Mouse (Mus musculus): ENCODE measurements at regions not wholly inside any gene's neighbourhood (a gene's known extent, or its start where the extent isn't known, plus 50 kb on each side); places are given as distances from the start of the nearest gene placed in this dataset.
"Not testable (repeated sequence)": the region's sequence is repeated elsewhere in the genome, so short reads cannot be mapped to it uniquely, and the experiment has no call there.

GRCm38 (mm10) chr15:3909471-3909870, 69.9 kb downstream of the Fbxo4 start:
- Histone ChIP-seq H3K4me2 (no peak overlapping the region), H3K4me3 (replicated peaks) (no peak overlapping the region), H3K27ac (no peak overlapping the region), H3K4me1 (no peaks in the 10 kb centered on the region), H3K36me3 (replicated peaks) (no peaks in the 10 kb centered on the region), H3K9ac (no peak overlapping the region), H3K27me3 (no peaks in the 10 kb centered on the region), H3K9me3 (no peaks in the 10 kb centered on the region)
- WGBS, result 73% methylated on average over 3 of the region's 3 CpGs
- no peak for ATAC-seq (ENCODE audit: low FRiP score)

GRCm38 (mm10) chr15:3908721-3909120, 70.7 kb downstream of the Fbxo4 start:
- H3K4me3 ChIP-seq (replicated peaks), result no peak overlapping the region
- ATAC-seq (ENCODE audit: low FRiP score), result 0 out of 2 replicates have a peak, but pooled peaks have one; percentile 4
- 15% methylated on average over 2 of the region's 2 CpGs for WGBS

GRCm38 (mm10) chr15:3905548-3905947, 73.8 kb downstream of the Fbxo4 start:
- no peaks in the 10 kb centered on the region for H3K27me3 ChIP-seq
- no peak overlapping the region for H3K9ac ChIP-seq
- no peak overlapping the region for H3K4me2 ChIP-seq
- no peak for ATAC-seq (ENCODE audit: low FRiP score)
- H3K9me3 ChIP-seq, result no peaks in the 10 kb centered on the region
- H3K4me3 ChIP-seq (replicated peaks), result no peak overlapping the region
- H3K36me3 ChIP-seq (replicated peaks), result no peaks in the 10 kb centered on the region
- 71% methylated on average over 2 of the region's 2 CpGs for WGBS
- H3K4me1 ChIP-seq, result no peaks in the 10 kb centered on the region
- no peak overlapping the region for H3K27ac ChIP-seq

More at GRCm38 (mm10) chr15:3908721-3909120, 70.7 kb downstream of the Fbxo4 start:
- H3K27ac ChIP-seq, result no peak overlapping the region
- H3K9ac ChIP-seq, result no peak overlapping the region
- H3K4me2 ChIP-seq, result no peak overlapping the region
- H3K4me1 ChIP-seq, result no peaks in the 10 kb centered on the region
- H3K36me3 ChIP-seq (replicated peaks), result no peaks in the 10 kb centered on the region
- H3K9me3 ChIP-seq, result no peaks in the 10 kb centered on the region
- no peaks in the 10 kb centered on the region for H3K27me3 ChIP-seq

- no peak overlapping the region for H3K4me2 ChIP-seq
- H3K27ac ChIP-seq, result no peak overlapping the region
- ATAC-seq (ENCODE audit: low FRiP score), result no peak
- no peaks in the 10 kb centered on the region for H3K36me3 ChIP-seq (replicated peaks)
- H3K9ac ChIP-seq, result no peak overlapping the region
- WGBS, result 86% methylated on average over 2 of the region's 2 CpGs
- H3K4me3 ChIP-seq (replicated peaks), result no peak overlapping the region
- H3K9me3 ChIP-seq, result no peaks in the 10 kb centered on the region
- no peaks in the 10 kb centered on the region for H3K4me1 ChIP-seq
- no peaks in the 10 kb centered on the region for H3K27me3 ChIP-seq
Measured at GRCm38 (mm10) chr15:3878429-3878828, 100.9 kb downstream of the Fbxo4 start.

GRCm38 (mm10) chr15:3877506-3877905, 101.9 kb downstream of the Fbxo4 start:
- H3K9ac ChIP-seq, result no peak overlapping the region
- H3K4me1 ChIP-seq, result no peaks in the 10 kb centered on the region
- no peak overlapping the region for H3K27ac ChIP-seq
- no peaks in the 10 kb centered on the region for H3K36me3 ChIP-seq (replicated peaks)
- H3K4me2 ChIP-seq, result no peak overlapping the region
- 81% methylated on average over 3 of the region's 3 CpGs for WGBS
- no peak overlapping the region for H3K4me3 ChIP-seq (replicated peaks)
- no peaks in the 10 kb centered on the region for H3K27me3 ChIP-seq
- ATAC-seq (ENCODE audit: low FRiP score), result no peak
- H3K9me3 ChIP-seq, result no peaks in the 10 kb centered on the region

- H3K36me3 ChIP-seq (replicated peaks); H3K9me3 ChIP-seq; H3K27ac ChIP-seq; H3K27me3 ChIP-seq; H3K4me2 ChIP-seq; H3K9ac ChIP-seq; ATAC-seq (ENCODE audit: low FRiP score); H3K4me3 ChIP-seq (replicated peaks); H3K4me1 ChIP-seq: not testable (repeated sequence)
- WGBS, result 81% methylated on average over 6 of the region's 7 CpGs
Measured at GRCm38 (mm10) chr15:3875210-3875861, 104.0 kb downstream of the Fbxo4 start.

GRCm38 (mm10) chr15:3831802-3832201, 147.6 kb downstream of the Fbxo4 start:
- H3K9me3 ChIP-seq, result no peaks in the 10 kb centered on the region
- H3K4me3 ChIP-seq (replicated peaks), result no peak overlapping the region
- H3K36me3 ChIP-seq (replicated peaks), result no peaks in the 10 kb centered on the region
- WGBS, result 85% methylated on average over 4 of the region's 4 CpGs
- ATAC-seq (ENCODE audit: low FRiP score), result no peak
- no peaks in the 10 kb centered on the region for H3K27me3 ChIP-seq
- H3K4me2 ChIP-seq, result no peak overlapping the region
- no peaks in the 10 kb centered on the region for H3K4me1 ChIP-seq
- H3K9ac ChIP-seq, result no peak overlapping the region
- no peak overlapping the region for H3K27ac ChIP-seq

GRCm38 (mm10) chr15:3805430-3805829, 173.9 kb downstream of the Fbxo4 start:
- ATAC-seq (ENCODE audit: low FRiP score), result no peak
- WGBS, result 86% methylated on average over 2 of the region's 2 CpGs
- no peaks in the 10 kb centered on the region for H3K27me3 ChIP-seq
- no peak overlapping the region for H3K9ac ChIP-seq
- H3K27ac ChIP-seq, result no peak overlapping the region
- H3K4me3 ChIP-seq (replicated peaks), result no peak overlapping the region
- no peaks in the 10 kb centered on the region for H3K36me3 ChIP-seq (replicated peaks)
- no peaks in the 10 kb centered on the region for H3K9me3 ChIP-seq
- H3K4me1 ChIP-seq, result no peaks in the 10 kb centered on the region
- no peak overlapping the region for H3K4me2 ChIP-seq

GRCm38 (mm10) chr15:3775865-3776264, 192.6 kb upstream of the Ghr start:
- Histone ChIP-seq H3K36me3 (replicated peaks) (no peaks in the 10 kb centered on the region), H3K9me3 (no peaks in the 10 kb centered on the region), H3K9ac (no peak overlapping the region), H3K27me3 (no peaks in the 10 kb centered on the region), H3K4me2 (no peak overlapping the region), H3K27ac (no peak overlapping the region), H3K4me1 (no peaks in the 10 kb centered on the region), H3K4me3 (replicated peaks) (no peak overlapping the region)
- 93% methylated on average over 3 of the region's 3 CpGs for WGBS
- no peak for ATAC-seq (ENCODE audit: low FRiP score)

GRCm38 (mm10) chr15:3772228-3772789, 189.0 kb upstream of the Ghr start:
- Histone ChIP-seq H3K4me2 (no peak overlapping the region), H3K27ac (no peak overlapping the region), H3K4me3 (replicated peaks) (no peak overlapping the region), H3K9ac (no peak overlapping the region), H3K27me3 (no peaks in the 10 kb centered on the region), H3K4me1 (no peaks in the 10 kb centered on the region), H3K9me3 (no peaks in the 10 kb centered on the region), H3K36me3 (replicated peaks) (no peaks in the 10 kb centered on the region)
- no peak for ATAC-seq (ENCODE audit: low FRiP score)
- WGBS, result 84% methylated on average over 8 of the region's 8 CpGs

GRCm38 (mm10) chr15:3770312-3770711, 187.0 kb upstream of the Ghr start:
- H3K4me2 ChIP-seq, result no peak overlapping the region
- H3K27me3 ChIP-seq, result no peaks in the 10 kb centered on the region
- no peaks in the 10 kb centered on the region for H3K4me1 ChIP-seq
- no peak overlapping the region for H3K27ac ChIP-seq
- no peaks in the 10 kb centered on the region for H3K36me3 ChIP-seq (replicated peaks)
- no peak overlapping the region for H3K4me3 ChIP-seq (replicated peaks)
- no peak overlapping the region for H3K9ac ChIP-seq
- ATAC-seq (ENCODE audit: low FRiP score), result no peak
- WGBS, result 87% methylated on average over 4 of the region's 4 CpGs
- H3K9me3 ChIP-seq, result no peaks in the 10 kb centered on the region

GRCm38 (mm10) chr15:3764726-3765125, 181.4 kb upstream of the Ghr start:
- ATAC-seq (ENCODE audit: low FRiP score), result no peak
- Histone ChIP-seq H3K4me1 (no peaks in the 10 kb centered on the region), H3K36me3 (replicated peaks) (no peaks in the 10 kb centered on the region), H3K9ac (no peak overlapping the region), H3K4me2 (no peak overlapping the region), H3K27ac (no peak overlapping the region), H3K4me3 (replicated peaks) (no peak overlapping the region), H3K9me3 (no peaks in the 10 kb centered on the region), H3K27me3 (no peaks in the 10 kb centered on the region)
- WGBS, result 86% methylated on average over 3 of the region's 3 CpGs

GRCm38 (mm10) chr15:3760396-3760795, 177.1 kb upstream of the Ghr start:
- H3K9me3 ChIP-seq, result no peaks in the 10 kb centered on the region
- 32% methylated on average over 3 of the region's 3 CpGs for WGBS
- H3K27me3 ChIP-seq, result no peaks in the 10 kb centered on the region
- H3K4me1 ChIP-seq, result no peaks in the 10 kb centered on the region
- no peaks in the 10 kb centered on the region for H3K36me3 ChIP-seq (replicated peaks)
- no peak for ATAC-seq (ENCODE audit: low FRiP score)
- no peak overlapping the region for H3K27ac ChIP-seq
- H3K9ac ChIP-seq, result no peak overlapping the region
- H3K4me3 ChIP-seq (replicated peaks), result no peak overlapping the region
- no peak overlapping the region for H3K4me2 ChIP-seq
